Mouse (Mus musculus) kidney, postnatal 0 days (tissue): Measurements from ENCODE around the gene Pomt1. TPM values are rescaled to one million over a fixed set of nuclear protein-coding genes. Genes with fewer than 3 reads are reported as not detected.

Experiments
- ATAC-seq: fragments of 200-750 bp; cut with Nextera tagmentation; replicated peaks from 2 replicates; pipeline ENCODE4 v1.8.0; 2017; ENCODE audit warnings: low read depth, moderate number of reproducible peaks, moderate TSS enrichment, moderate library complexity; ENCODE audit not compliant: low FRiP score
- DNase-seq: peaks from one replicate; pipeline ENCODE4 v3.0.0-alpha.2; 2016; ENCODE audit warnings: low spot score
- H3K27ac ChIP-seq: fragments of 300-500 bp; sonication (generic); 2 replicates; pipeline ENCODE4 v1.5.1; 2014; ENCODE audit warnings: mild to moderate bottlenecking
- H3K27me3 ChIP-seq: fragments of 300-500 bp; sonication (generic); 2 replicates; pipeline ENCODE4 v1.6.1; 2014; ENCODE audit warnings: low read length, mixed read lengths; ENCODE audit not compliant: insufficient read depth
- H3K36me3 ChIP-seq: fragments of 300-500 bp; sonication (generic); 2 replicates; pipeline ENCODE4 v1.6.1; 2014; ENCODE audit warnings: low read length, mixed read lengths; ENCODE audit not compliant: insufficient read depth
- H3K4me1 ChIP-seq: fragments of 300-500 bp; sonication (generic); replicated peaks from 2 replicates; pipeline ENCODE4 v1.6.1; 2014; ENCODE audit warnings: antibody characterized with exemption, low read length, mixed read lengths; ENCODE audit not compliant: insufficient read depth
- H3K4me2 ChIP-seq: fragments of 300-500 bp; sonication (generic); 2 replicates; pipeline ENCODE4 v1.6.1; 2014; ENCODE audit warnings: mild to moderate bottlenecking, low read length, moderate library complexity, mixed read lengths
- H3K4me3 ChIP-seq: fragments of 300-500 bp; sonication (generic); replicated peaks from 2 replicates; pipeline ENCODE4 v1.5.1; 2014; ENCODE audit warnings: low read depth, low read length
- H3K9ac ChIP-seq: fragments of 300-500 bp; sonication (generic); 2 replicates; pipeline ENCODE4 v1.6.1; 2014; ENCODE audit warnings: low read depth, low read length
- H3K9me3 ChIP-seq: fragments of 300-500 bp; sonication (generic); replicated peaks from 2 replicates; pipeline ENCODE4 v1.6.1; 2016; ENCODE audit warnings: low read length, inconsistent platforms, mixed read lengths
- CTCF ChIP-seq: IDR thresholded peaks from 2 replicates; pipeline ENCODE4 v1.5.1; 2016; ENCODE audit warnings: antibody characterized with exemption, low read depth, mild to moderate bottlenecking, moderate library complexity
- WGBS: fragments of 180-500 bp; shearing (Covaris S2); extraction: QIAGEN DNeasy Blood & Tissue Kit; methylation state at CpG from one replicate; pipeline ENCODE4 v1.1.7; 2014; 5-methylcytosine and 5-hydroxymethylcytosine counted together
- polyA plus RNA-seq: library from polyadenylated mRNA; unstranded; fragments of >200 nt; fragmentation: Nextera tagmentation; extraction: Ambion mirVana; gene quantifications from 2 replicates; pipeline ENCODE4 v1.2.1, GENCODE M21; 2015

The Pomt1 gene
- polyA plus RNA-seq, 1 experiment from 2014 or later = 18.5 TPM

GRCm38 (mm10) chr2:32213000-32213399 lies 23.4 kb upstream of the Pomt1 start:
- no peak for ATAC-seq
- H3K4me3 ChIP-seq = no peak overlapping the region
- DNase-seq = no peak
- H3K4me1 ChIP-seq = no peaks in the 10 kb centered on the region
- H3K9ac ChIP-seq = no peak overlapping the region
- H3K27ac ChIP-seq = no peak overlapping the region
- H3K4me2 ChIP-seq = no peak overlapping the region
- no peak for TF ChIP-seq CTCF
- H3K27me3 ChIP-seq = no peaks in the 10 kb centered on the region
- peaks cover 94% of the 10 kb centered on the region for H3K36me3 ChIP-seq
- H3K9me3 ChIP-seq = no peaks in the 10 kb centered on the region
- 68% methylated on average over 10 of the region's 10 CpGs for WGBS

GRCm38 (mm10) chr2:32215576-32215975 lies 20.8 kb upstream of the Pomt1 start:
- 89% methylated on average over 10 of the region's 10 CpGs for WGBS

GRCm38 (mm10) chr2:32216506-32216905 lies 19.9 kb upstream of the Pomt1 start:
- no peak for ATAC-seq
- Histone ChIP-seq H3K9ac (no peak overlapping the region), H3K27ac (no peak overlapping the region), H3K36me3 (peaks cover 96% of the 10 kb centered on the region), H3K4me1 (no peaks in the 10 kb centered on the region), H3K4me3 (no peak overlapping the region), H3K9me3 (no peaks in the 10 kb centered on the region), H3K4me2 (no peak overlapping the region), H3K27me3 (no peaks in the 10 kb centered on the region)
- DNase-seq = no peak
- TF ChIP-seq CTCF = no peak
- WGBS = 87% methylated on average over 10 of the region's 10 CpGs

More at GRCm38 (mm10) chr2:32215576-32215975, 20.8 kb upstream of the Pomt1 start:
- TF ChIP-seq CTCF = no peak
- Histone ChIP-seq H3K36me3 (peaks cover 94% of the 10 kb centered on the region), H3K27ac (no peak overlapping the region), H3K9me3 (no peaks in the 10 kb centered on the region), H3K4me3 (no peak overlapping the region), H3K4me2 (no peak overlapping the region), H3K27me3 (no peaks in the 10 kb centered on the region), H3K9ac (no peak overlapping the region), H3K4me1 (no peaks in the 10 kb centered on the region)
- DNase-seq (no peak), ATAC-seq (no peak)

- H3K27me3 ChIP-seq = no peaks in the 10 kb centered on the region
- no peaks in the 10 kb centered on the region for H3K9me3 ChIP-seq
- 91% methylated on average over 8 of the region's 8 CpGs for WGBS
- no peak for TF ChIP-seq CTCF
- H3K36me3 ChIP-seq = peaks cover 98% of the 10 kb centered on the region
- H3K9ac ChIP-seq = no peak overlapping the region
- ATAC-seq (no peak), DNase-seq (no peak)
- H3K4me2 ChIP-seq = no peak overlapping the region
- H3K27ac ChIP-seq = no peak overlapping the region
- H3K4me1 ChIP-seq = no peaks in the 10 kb centered on the region
- H3K4me3 ChIP-seq = no peak overlapping the region
Measured at GRCm38 (mm10) chr2:32217656-32218055, 18.7 kb upstream of the Pomt1 start.

GRCm38 (mm10) chr2:32218113-32218512 lies 18.3 kb upstream of the Pomt1 start:
- H3K4me3 ChIP-seq = no peak overlapping the region
- H3K27ac ChIP-seq = no peak overlapping the region
- ATAC-seq (no peak), DNase-seq (no peak)
- TF ChIP-seq CTCF = no peak
- H3K9ac ChIP-seq = no peak overlapping the region
- no peaks in the 10 kb centered on the region for H3K9me3 ChIP-seq
- H3K36me3 ChIP-seq = peaks cover 100% of the 10 kb centered on the region
- H3K27me3 ChIP-seq = no peaks in the 10 kb centered on the region
- H3K4me2 ChIP-seq = no peak overlapping the region
- 86% methylated on average over 5 of the region's 5 CpGs for WGBS
- no peaks in the 10 kb centered on the region for H3K4me1 ChIP-seq

- H3K36me3 ChIP-seq = peaks cover 100% of the 10 kb centered on the region
- no peak overlapping the region for H3K4me2 ChIP-seq
- H3K4me1 ChIP-seq = no peaks in the 10 kb centered on the region
- no peak overlapping the region for H3K27ac ChIP-seq
- H3K9me3 ChIP-seq = no peaks in the 10 kb centered on the region
- no peak for DNase-seq
- no peak overlapping the region for H3K4me3 ChIP-seq
- no peaks in the 10 kb centered on the region for H3K27me3 ChIP-seq
- peak; percentile 60; the same call in 1 of the 2 replicates for ATAC-seq
- 91% methylated on average over 11 of the region's 11 CpGs for WGBS
- H3K9ac ChIP-seq = no peak overlapping the region
- TF ChIP-seq CTCF = no peak
Measured at GRCm38 (mm10) chr2:32218541-32219334, 17.7 kb upstream of the Pomt1 start.
